Mouse (Mus musculus): ENCODE data around the gene Eif4h.

The Eif4h gene

DNA sequence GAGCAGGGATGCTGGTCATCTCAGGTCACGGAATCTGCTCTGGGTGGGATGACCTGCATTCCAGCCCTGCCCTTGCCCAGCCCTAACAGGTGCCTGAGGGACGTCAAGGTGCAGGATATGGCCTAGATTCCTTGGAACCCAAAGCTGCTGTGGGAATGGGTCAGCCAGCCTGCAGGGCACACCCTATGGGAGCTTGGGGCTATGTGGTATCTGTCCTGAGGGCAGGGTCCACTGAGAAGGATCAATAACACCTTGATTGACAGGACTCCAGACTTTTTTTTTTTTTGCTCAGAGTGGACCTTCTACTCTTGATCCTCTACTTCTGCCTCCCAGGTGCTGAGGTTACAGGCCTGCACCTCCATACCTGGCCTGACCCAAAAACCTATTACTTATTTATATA is 8.1 kb upstream of the Eif4h start:
- no peak for DNase-seq

- no peak for DNase-seq
Measured at GRCm38 (mm10) chr5:134646461-134646860, 7.2 kb upstream of the Eif4h start.

- no peak for DNase-seq
Measured at GRCm38 (mm10) chr5:134644643-134645118, 5.4 kb upstream of the Eif4h start.

DNA sequence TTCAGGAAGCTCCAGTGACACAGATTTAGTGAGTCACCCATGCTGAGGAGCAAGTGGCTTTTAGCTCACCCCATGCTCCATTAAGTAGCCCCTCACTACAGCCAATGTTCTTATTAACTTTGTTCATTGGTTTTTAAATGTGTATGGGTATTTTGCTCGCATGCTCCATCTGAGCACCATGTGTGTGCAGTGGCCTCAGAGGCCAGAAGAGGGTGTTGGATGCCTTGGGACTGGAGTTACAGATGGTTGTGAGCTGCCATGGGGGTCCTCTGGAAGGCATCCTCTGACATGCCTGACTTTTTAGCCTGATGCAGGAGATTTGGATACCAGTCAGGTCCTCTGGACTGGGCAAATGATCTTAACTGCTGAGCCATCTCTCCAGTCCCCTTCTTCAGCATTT is 4.8 kb upstream of the Eif4h start:
- DNase-seq, result no peak

- no peak for DNase-seq
Measured at GRCm38 (mm10) chr5:134640371-134640770, 1.1 kb upstream of the Eif4h start.

- DNase-seq, result no peak
Measured at GRCm38 (mm10) chr5:134638461-134639268, 625 bp downstream of the Eif4h start.

DNA sequence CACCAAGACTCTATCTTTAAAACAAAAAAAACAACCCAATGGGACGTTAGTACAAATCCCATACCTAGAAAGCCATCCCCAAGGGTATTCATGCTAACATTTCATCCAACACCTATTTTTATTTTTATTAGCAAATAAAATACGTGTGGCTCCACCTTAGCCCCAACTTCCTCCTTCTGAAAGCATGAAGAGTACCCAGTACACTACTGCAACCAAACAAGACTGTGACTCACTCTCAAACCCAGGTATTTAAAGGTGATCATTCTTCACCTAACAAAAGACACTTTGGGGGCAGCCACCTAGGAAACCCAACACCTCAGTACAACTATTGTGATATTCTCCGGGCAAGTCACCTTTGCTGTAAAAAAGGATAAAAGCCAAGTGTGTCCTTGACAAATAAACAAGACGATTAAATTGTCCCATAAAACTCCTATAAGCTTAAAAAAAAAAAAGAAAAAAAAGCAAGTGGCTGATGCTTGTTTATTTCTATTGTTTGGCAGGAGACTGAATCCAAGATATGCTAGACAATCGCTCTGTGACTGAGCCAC is 1.4 kb downstream of the Eif4h start:
- DNase-seq, result no peak

GRCm38 (mm10) chr5:134632841-134633240 is 6.4 kb downstream of the Eif4h start:
- DNase-seq, result no peak

DNA sequence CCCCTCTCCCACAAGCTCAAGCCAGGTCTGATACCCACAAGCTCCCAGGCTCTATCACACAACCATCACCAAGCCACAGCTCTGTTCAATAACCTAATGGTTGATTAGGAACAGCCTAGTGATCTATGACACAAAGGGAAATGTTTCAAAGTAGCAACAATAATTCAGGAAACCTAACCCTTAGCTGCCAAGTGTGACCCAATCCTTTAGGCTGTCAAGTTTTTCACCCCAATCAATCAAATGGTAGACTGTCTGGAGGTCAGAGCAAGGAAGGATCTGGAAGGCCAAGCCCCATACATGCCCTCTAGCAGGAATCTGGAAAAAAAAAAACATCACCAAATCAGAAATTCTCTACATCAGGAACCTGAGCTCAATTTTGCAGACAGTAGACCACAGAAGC is 8.5 kb downstream of the Eif4h start:
- no peak for DNase-seq

DNA sequence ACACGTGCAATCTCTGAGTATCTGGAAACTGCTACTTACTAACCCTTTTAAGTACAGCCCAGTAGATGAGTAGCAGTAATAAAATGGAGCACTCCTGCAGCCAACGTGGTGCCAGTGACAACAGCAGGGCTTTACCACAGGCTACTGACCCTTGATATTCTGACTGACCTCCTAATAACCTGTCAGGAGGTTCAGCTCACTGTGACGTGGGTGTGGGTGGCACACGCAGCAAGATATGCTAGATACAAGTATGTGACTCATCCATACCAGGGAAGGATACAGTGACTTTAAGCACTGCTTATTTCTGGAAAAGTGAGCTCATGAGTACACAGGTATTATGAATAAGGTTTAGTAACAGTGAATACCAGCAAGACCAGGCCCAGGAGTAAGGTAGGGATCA is 9.8 kb downstream of the Eif4h start:
- no peak for DNase-seq

GRCm38 (mm10) chr5:134622069-134622468 is 17.2 kb downstream of the Eif4h start:
- no peak for DNase-seq

DNA sequence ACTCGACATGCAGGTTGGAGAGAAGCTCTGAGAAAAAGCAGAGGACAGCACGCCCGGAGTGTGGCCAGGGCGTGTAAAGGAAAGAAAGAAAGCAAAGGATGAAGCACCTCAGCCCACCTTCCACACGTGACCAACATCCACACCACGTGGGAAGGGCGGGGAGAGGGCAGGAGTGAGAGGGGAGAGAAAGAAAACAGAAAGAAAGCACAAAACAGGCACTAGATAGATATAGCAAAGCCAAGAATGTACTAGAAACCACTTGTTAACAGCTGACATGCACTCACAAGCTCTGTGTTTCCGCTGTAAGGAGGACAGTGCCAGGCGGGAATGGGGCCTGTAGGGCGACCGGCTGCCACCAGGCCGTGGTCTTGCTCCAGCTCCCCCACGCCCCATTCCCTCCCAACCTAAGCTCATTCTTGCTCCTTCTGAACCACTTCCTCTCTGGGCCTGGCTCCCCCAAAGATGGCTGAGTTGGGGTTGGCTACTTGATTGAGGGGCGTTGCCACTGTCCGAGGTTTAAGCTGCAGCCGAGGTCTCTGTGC is 18.1 kb downstream of the Eif4h start:
- no peak for DNase-seq

DNA sequence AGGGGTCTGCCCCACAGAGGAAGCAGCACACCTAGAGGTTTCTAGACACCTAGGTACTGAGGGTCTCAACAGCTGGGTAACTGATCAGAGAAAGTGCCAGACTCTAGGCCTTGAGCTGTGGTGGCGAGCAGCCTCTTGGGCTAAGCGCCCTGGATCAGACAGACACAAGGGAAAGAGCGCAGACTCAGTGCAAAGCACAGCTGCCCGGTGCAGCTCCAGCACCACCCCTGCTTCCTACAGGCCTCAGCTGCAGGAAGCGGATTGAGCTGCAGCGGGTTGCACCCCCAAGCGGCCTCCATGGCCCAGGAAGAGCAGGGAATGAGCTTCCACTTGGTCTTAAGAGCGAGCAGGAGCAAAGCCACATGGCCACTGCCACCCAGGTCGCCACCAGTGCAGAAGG is 18.8 kb downstream of the Eif4h start:
- no peak for DNase-seq

DNA sequence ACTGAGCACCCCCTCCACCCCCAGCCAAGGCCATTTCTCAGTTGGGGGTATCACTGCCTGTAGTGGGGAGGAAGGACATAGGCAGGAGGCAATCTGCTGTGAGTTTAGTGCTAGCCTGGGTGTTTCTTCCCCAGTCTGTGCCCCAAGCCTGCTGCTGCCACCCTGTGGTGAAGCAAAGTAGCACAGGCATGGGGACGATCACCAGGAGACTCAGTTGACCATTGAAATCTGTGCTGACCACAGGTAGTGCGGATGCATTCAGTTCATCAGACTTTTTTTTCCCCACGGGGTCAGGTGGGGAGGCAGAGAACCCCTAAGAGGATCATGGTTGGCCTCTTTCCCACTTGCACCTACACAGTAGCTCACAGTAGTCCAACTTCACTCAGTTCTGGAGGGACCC is 22.2 kb downstream of the Eif4h start:
- DNase-seq, result peak; percentile 64

- no peak for DNase-seq
Measured at GRCm38 (mm10) chr5:134615780-134616179, 23.5 kb downstream of the Eif4h start.

- DNase-seq, result no peak
Measured at GRCm38 (mm10) chr5:134615380-134615779, 23.9 kb downstream of the Eif4h start.

- DNase-seq, result no peak
Measured at GRCm38 (mm10) chr5:134614802-134615201, 24.5 kb downstream of the Eif4h start, which contains the start of gene Lat2. Gene Lat2 (minus strand): TSS chr5:134615025.

DNA sequence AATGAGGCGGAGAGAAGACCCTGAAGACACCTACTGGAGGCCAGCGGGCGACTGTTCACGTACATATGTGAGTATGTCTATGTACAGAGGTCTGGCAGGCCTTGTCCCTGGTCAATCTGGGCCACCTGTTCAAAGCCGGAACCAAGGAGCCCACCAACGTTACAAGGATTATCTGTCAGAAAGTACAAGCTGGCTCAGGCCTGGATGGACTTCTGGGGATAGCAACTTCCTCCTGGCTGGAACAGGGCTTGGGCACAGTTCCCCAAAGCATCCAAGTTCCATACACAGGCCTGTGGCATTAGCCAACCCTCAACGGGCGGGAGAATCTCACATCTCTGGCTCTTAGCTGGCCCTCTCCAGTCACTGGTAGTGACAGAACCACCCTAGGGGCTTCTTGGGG is 25.0 kb downstream of the Eif4h start:
- DNase-seq, result no peak

DNA sequence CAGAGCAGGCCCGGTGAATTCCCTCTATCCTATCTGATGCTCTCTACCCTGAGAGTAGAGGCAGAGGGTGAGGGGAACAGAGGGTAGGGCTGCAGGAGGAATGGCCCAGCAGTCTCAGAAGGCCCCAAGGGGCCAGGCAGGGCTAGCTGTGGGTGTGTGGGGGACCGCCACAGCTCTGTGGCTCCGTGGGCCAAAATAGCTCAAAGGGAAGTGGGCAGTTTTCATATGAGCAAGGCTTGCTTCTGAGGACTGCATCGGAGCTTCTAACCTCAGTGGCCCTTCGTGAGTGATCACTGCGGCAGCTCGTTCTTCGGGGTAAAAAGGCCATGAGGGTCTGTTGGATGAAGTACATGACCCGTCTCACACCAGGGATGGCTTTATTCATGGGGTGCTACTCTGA is 25.6 kb downstream of the Eif4h start:
- no peak for DNase-seq

GRCm38 (mm10) chr5:134611810-134612521 is 27.3 kb downstream of the Eif4h start:
- DNase-seq, result no peak

GRCm38 (mm10) chr5:134609916-134610643 is 29.2 kb downstream of the Eif4h start:
- no peak for DNase-seq

- no peak for DNase-seq
Measured at GRCm38 (mm10) chr5:134607121-134607520, 32.2 kb downstream of the Eif4h start.

DNA sequence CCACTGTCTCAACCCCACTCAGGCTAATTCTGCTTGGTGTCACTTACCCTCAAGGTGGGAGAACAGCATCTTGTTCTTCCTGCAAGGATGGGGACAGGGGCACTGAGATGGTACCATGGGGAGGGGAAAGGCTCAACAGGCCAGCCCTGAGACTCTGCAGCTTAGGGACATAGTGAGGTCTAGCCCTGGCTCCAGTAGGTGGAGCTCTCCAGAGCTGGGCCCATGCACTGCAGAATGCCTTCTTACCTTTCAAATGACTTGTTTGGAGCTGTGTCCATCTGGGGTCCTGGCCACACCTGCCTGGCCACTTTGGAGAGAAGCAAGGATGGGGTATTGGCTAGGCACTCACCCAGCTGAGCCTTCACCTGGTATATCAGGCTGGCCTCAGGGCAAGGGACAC is 33.0 kb downstream of the Eif4h start:
- DNase-seq, result no peak
